Comparison of ENCODE assay signal across 27 mouse cellular contexts in the genomic region with DNA sequence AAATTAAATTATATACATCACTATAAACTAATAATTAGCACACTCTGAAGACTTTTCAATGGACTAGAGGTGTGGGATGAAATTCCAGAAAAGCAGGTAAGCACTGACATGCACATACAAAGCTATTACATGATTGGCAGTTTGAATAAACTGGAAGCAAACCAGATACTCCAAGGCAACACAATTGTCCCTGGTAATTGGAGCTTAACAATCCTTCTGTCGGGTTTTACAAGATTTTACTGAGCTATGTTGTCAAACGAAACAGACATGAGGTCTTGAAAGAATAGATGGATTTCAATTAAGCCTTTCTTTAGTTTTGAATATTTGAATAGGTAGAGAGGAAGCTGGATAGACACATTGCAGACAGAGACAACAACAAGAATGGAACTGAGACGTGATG.
"Had no signal": no experiment of that assay in that cellular context is flagged by ENCODE, and none has a peak within 500 bp of the region (broad histone marks: within the 10 kb centered on the region; RNA-seq: fewer than 3 reads in every experiment).

No protein-coding gene starts in this region.

- H3K4me1 ChIP-seq: heart, embryonic 13.5 days; heart, embryonic 15.5 days; kidney, embryonic 15.5 days; limb, embryonic 13.5 days; limb, embryonic 15.5 days; liver, embryonic 12.5 days had no signal

- H3K9ac ChIP-seq: heart, embryonic 13.5 days; heart, embryonic 15.5 days; hindbrain, embryonic 13.5 days; hindbrain, embryonic 15.5 days; kidney, embryonic 15.5 days; limb, embryonic 13.5 days; limb, embryonic 15.5 days; liver, embryonic 12.5 days; liver, embryonic 14.5 days had no signal

- H3K27me3 ChIP-seq: heart, embryonic 13.5 days; heart, embryonic 15.5 days; hindbrain, embryonic 13.5 days; hindbrain, embryonic 15.5 days; kidney, embryonic 15.5 days; limb, embryonic 13.5 days; limb, embryonic 15.5 days; liver, embryonic 12.5 days had no signal

- DNase-seq: gastrocnemius, postnatal 14 days; gastrocnemius, postnatal 36 days; heart, adult 11 months; heart, adult 2 months; heart, postnatal 14 days; heart, postnatal 36 days; kidney, adult 11 months; kidney, adult 2 months; kidney, adult 9 months; kidney, postnatal 14 days; kidney, postnatal 36 days; layer of hippocampus, adult 9-11 months; layer of hippocampus, postnatal 36 days; left cerebral cortex, postnatal 4 days had no signal

- H3K27ac ChIP-seq: heart, adult 2 months; heart, embryonic 13.5 days; heart, embryonic 15.5 days; hindbrain, embryonic 13.5 days; hindbrain, embryonic 15.5 days; hindbrain, postnatal 0 days; kidney, embryonic 15.5 days; kidney, postnatal 0 days; limb, embryonic 13.5 days; limb, embryonic 15.5 days; liver, embryonic 12.5 days; liver, embryonic 14.5 days had no signal

- H3K4me2 ChIP-seq: heart, embryonic 11.5 days; heart, embryonic 13.5 days; heart, embryonic 15.5 days; hindbrain, embryonic 13.5 days; hindbrain, embryonic 15.5 days; kidney, embryonic 15.5 days; limb, embryonic 13.5 days; limb, embryonic 15.5 days; liver, embryonic 12.5 days had no signal

- H3K36me3 ChIP-seq: heart, embryonic 13.5 days; heart, embryonic 15.5 days; hindbrain, embryonic 13.5 days; hindbrain, embryonic 15.5 days; kidney, embryonic 15.5 days; limb, embryonic 13.5 days; limb, embryonic 15.5 days; liver, embryonic 12.5 days had no signal

- ATAC-seq: hindbrain, postnatal 0 days; intestine, embryonic 16.5 days; liver, embryonic 12.5 days had no signal

- H3K9me3 ChIP-seq: heart, embryonic 13.5 days; heart, embryonic 15.5 days; hindbrain, embryonic 13.5 days; hindbrain, embryonic 15.5 days; kidney, embryonic 15.5 days; limb, embryonic 13.5 days; limb, embryonic 15.5 days; liver, embryonic 12.5 days had no signal

- H3K4me3 ChIP-seq: heart, adult 2 months; heart, embryonic 13.5 days; heart, embryonic 15.5 days; hindbrain, embryonic 13.5 days; hindbrain, embryonic 15.5 days; kidney, embryonic 15.5 days; limb, embryonic 13.5 days; limb, embryonic 15.5 days; liver, embryonic 12.5 days had no signal
